Mouse (Mus musculus) neural tube, embryonic 11.5 days (tissue): ENCODE results near the gene Pkd1l1. TPM values are rescaled to one million over a fixed set of nuclear protein-coding genes. Genes with fewer than 3 reads are reported as not detected.

Source experiments
- ATAC-seq: fragments of 200-750 bp; cut with Nextera tagmentation; 2 replicates; pipeline ENCODE4 v1.8.0; 2017; ENCODE audit warnings: moderate number of reproducible peaks, mild to moderate bottlenecking, moderate TSS enrichment, moderate library complexity; ENCODE audit not compliant: insufficient read depth, low FRiP score, low TSS enrichment
- DNase-seq: peaks from one replicate; pipeline ENCODE4 v3.0.0-alpha.2; 2015; ENCODE audit warnings: low spot score
- H3K27ac ChIP-seq: fragments of 300-500 bp; sonication (generic); 2 replicates; pipeline ENCODE4 v1.5.1; 2014; ENCODE audit warnings: low read depth, mild to moderate bottlenecking, low read length
- H3K27me3 ChIP-seq: fragments of 300-500 bp; sonication (generic); 2 replicates; pipeline ENCODE4 v1.6.1; 2014; ENCODE audit warnings: mild to moderate bottlenecking, low read length, mixed read lengths; ENCODE audit not compliant: control insufficient read depth, insufficient read depth
- H3K36me3 ChIP-seq: fragments of 300-500 bp; sonication (generic); 2 replicates; pipeline ENCODE4 v1.6.1; 2014; ENCODE audit warnings: mild to moderate bottlenecking, low read length, moderate library complexity, mixed read lengths; ENCODE audit not compliant: control insufficient read depth, insufficient read depth
- H3K4me1 ChIP-seq: fragments of 300-500 bp; sonication (generic); 2 replicates; pipeline ENCODE4 v1.6.1; 2014; ENCODE audit warnings: low read length, mixed read lengths; ENCODE audit not compliant: control insufficient read depth, insufficient read depth
- H3K4me2 ChIP-seq: fragments of 300-500 bp; sonication (generic); 2 replicates; pipeline ENCODE4 v1.6.1; 2014; ENCODE audit warnings: low read depth, mild to moderate bottlenecking, moderate library complexity
- H3K4me3 ChIP-seq: fragments of 300-500 bp; sonication (generic); 2 replicates; pipeline ENCODE4 v1.5.1; 2014; ENCODE audit warnings: low read depth, low read length
- H3K9ac ChIP-seq: fragments of 300-500 bp; sonication (generic); 2 replicates; pipeline ENCODE4 v1.6.1; 2014; ENCODE audit warnings: mild to moderate bottlenecking, low read length
- H3K9me3 ChIP-seq: fragments of 300-500 bp; sonication (generic); 2 replicates; pipeline ENCODE4 v1.6.1; 2016; ENCODE audit warnings: low read length; ENCODE audit not compliant: control insufficient read depth
- WGBS: fragments of 180-500 bp; shearing (Covaris S2); extraction: QIAGEN DNeasy Blood & Tissue Kit; methylation state at CpG from one replicate; pipeline ENCODE4 v1.1.7; 2014; 5-methylcytosine and 5-hydroxymethylcytosine counted together
- polyA plus RNA-seq: library from polyadenylated mRNA; unstranded; fragments of >200 nt; fragmentation: Nextera tagmentation; extraction: Ambion mirVana; gene quantifications from 2 replicates; pipeline ENCODE4 v1.2.1, GENCODE M21; 2014

Gene Pkd1l1
- polyA plus RNA-seq, 1 experiment from 2014 or later: 0.25 TPM

DNA sequence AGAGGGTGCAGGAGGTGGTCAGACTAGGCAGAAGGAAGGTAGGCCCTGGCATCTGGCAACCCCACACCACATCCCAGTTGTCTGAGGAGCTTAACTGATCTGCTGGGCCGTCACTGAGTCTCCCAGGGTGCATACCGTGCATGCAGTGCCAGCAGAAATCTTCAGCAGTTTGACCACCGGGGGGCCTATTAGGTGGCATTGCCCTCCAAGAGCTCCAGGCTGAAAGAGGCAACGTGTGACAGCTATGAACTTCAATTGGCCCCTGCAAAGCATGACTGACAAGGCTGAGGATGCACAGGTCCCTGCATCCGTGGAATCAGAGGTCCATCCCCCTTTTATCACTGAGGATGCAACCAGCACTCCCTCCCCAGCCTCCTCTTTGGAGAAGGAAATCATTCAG lies 116.9 kb downstream of the Pkd1l1 start:
- Histone ChIP-seq H3K9me3 (no peaks in the 10 kb centered on the region), H3K27me3 (no peaks in the 10 kb centered on the region), H3K4me3 (no peak overlapping the region), H3K36me3 (no peaks in the 10 kb centered on the region), H3K4me2 (no peak overlapping the region), H3K27ac (no peak overlapping the region), H3K9ac (no peak overlapping the region), H3K4me1 (no peaks in the 10 kb centered on the region)
- WGBS: 55% methylated on average over 5 of the region's 5 CpGs
- DNase-seq (no peak), ATAC-seq (no peak)

DNA sequence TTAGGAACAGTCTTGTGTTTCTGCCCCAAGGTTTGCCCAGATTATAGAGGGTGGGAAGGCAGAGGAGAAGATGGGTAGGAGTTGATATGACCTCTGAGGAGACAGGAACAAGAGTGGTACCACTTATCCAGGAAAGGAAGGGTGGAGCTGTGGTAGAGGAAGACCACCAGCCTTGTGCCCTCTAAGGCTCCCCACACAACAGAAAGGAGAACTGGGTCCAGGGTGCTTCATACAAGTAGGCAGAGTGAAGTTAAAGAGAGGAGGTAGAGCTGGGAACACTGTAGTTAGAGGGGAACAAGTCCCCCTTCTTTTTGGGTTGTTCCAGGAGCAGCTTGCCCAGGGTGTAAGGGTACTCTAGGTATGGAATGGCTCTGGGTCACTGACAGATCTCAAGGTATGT lies 125.0 kb downstream of the Pkd1l1 start:
- H3K36me3 ChIP-seq: no peaks in the 10 kb centered on the region
- no peak overlapping the region for H3K4me2 ChIP-seq
- H3K27ac ChIP-seq: no peak overlapping the region
- no peak overlapping the region for H3K4me3 ChIP-seq
- no peaks in the 10 kb centered on the region for H3K4me1 ChIP-seq
- ATAC-seq: no peak
- no peak for DNase-seq
- H3K9me3 ChIP-seq: no peaks in the 10 kb centered on the region
- H3K9ac ChIP-seq: no peak overlapping the region
- H3K27me3 ChIP-seq: no peaks in the 10 kb centered on the region

DNA sequence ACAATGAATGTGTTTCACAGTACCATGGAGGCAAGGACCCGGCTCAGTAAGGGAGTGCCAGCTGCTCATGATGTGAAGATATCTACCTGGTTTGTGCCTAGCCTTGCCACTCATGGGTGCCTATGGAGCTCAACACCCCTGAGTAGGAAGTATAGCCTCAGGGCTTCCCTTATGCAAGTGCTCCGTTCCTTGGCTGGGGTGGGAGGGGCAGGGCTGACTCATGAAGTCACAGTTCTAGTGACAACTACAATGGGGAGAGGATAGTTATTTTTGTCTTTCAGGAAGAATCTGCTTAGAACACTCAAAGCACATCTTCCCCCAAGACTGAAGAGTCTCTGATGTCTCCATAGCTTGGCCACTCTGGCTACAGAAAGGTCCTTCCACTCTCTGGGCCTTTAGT lies 125.4 kb downstream of the Pkd1l1 start:
- ATAC-seq (no peak), DNase-seq (no peak)
- Histone ChIP-seq H3K4me3 (no peak overlapping the region), H3K27me3 (no peaks in the 10 kb centered on the region), H3K9me3 (no peaks in the 10 kb centered on the region), H3K4me1 (no peaks in the 10 kb centered on the region), H3K9ac (no peak overlapping the region), H3K4me2 (no peak overlapping the region), H3K36me3 (no peaks in the 10 kb centered on the region), H3K27ac (no peak overlapping the region)
- WGBS: 80% methylated on average over 2 of the region's 2 CpGs

DNA sequence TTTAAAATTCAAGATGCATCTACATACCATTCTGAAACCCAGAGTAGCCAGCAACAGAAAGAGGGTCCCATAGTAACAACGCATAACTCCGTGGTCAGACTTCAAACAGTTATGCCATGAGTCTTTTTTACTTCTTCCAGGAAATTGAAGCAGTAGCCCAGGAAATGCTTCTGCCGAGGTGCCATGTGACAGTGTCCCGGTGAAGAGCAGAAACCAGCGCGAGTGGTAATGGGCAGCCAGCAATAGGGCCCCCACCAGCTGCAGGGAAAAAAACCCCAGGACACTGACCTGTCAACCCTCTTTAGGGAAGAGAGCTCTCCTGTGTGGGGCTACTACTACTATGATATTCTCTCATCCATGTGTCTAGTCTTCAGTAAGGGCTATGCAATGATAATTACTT lies 136.9 kb downstream of the Pkd1l1 start:
- ATAC-seq: no peak
- WGBS: 96% methylated on average over 6 of the region's 6 CpGs
- H3K9ac ChIP-seq: no peak overlapping the region

DNA sequence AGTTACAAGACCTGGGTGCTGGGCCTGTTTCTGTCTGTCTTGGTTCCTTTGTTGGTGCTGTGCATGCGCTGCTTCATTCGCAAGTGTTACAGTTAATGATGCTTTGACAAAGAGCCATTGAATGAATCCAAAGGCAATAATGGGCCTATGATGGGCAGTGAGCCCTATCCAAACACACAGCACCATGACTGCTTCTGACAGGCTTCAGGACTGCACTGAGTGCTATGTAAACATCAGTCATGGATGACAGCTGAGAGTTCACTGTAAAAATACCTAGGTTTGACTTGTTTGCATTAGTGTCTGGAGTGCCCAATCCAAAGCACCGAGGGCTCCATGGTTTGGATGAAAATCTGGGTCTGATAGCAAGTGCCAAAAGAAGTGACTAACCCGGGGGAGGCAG lies 138.9 kb downstream of the Pkd1l1 start:
- Histone ChIP-seq H3K9me3 (0 out of 2 replicates have a peak, but pooled peaks cover 3% of the 10 kb centered on the region), H3K4me3 (no peak overlapping the region), H3K36me3 (no peaks in the 10 kb centered on the region), H3K4me2 (no peak overlapping the region), H3K9ac (no peak overlapping the region), H3K4me1 (no peaks in the 10 kb centered on the region), H3K27ac (no peak overlapping the region), H3K27me3 (no peaks in the 10 kb centered on the region)
- WGBS: 80% methylated on average over 4 of the region's 4 CpGs
- no peak for ATAC-seq
- no peak for DNase-seq

More for the DNA sequence above, 136.9 kb downstream of the Pkd1l1 start:
- Histone ChIP-seq H3K9me3 (0 out of 2 replicates have a peak, but pooled peaks cover 3% of the 10 kb centered on the region), H3K27ac (no peak overlapping the region), H3K4me3 (no peak overlapping the region), H3K27me3 (no peaks in the 10 kb centered on the region), H3K4me1 (no peaks in the 10 kb centered on the region), H3K4me2 (no peak overlapping the region), H3K36me3 (no peaks in the 10 kb centered on the region)
- DNase-seq: no peak

DNA sequence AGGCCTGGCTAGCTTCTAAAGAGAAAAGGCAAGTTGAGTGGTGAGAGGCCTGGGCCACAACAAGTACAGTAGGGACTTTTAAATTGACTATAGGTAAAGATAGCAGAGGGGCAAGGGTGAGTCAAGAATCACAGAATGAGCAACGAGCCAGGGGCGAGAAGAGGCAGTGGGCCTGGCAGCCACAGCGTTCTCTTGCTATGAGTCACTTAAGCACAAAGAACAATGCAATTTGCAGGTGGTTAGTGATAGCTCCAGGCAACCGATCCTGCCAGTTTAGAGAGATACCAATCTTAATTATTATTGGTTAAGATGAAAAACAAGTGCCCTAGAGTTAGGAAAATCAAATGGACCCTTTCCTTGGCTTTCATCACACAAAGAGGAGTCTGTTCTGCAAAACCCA lies 142.5 kb downstream of the Pkd1l1 start:
- no peak for DNase-seq
- no peak overlapping the region for H3K4me3 ChIP-seq
- H3K27me3 ChIP-seq: no peaks in the 10 kb centered on the region
- ATAC-seq: no peak
- 64% methylated on average over 4 of the region's 4 CpGs for WGBS
- H3K27ac ChIP-seq: no peak overlapping the region
- H3K9ac ChIP-seq: no peak overlapping the region
- H3K4me2 ChIP-seq: no peak overlapping the region
- H3K36me3 ChIP-seq: no peaks in the 10 kb centered on the region
- no peaks in the 10 kb centered on the region for H3K9me3 ChIP-seq
- no peaks in the 10 kb centered on the region; the same call in 1 of the 2 replicates for H3K4me1 ChIP-seq

DNA sequence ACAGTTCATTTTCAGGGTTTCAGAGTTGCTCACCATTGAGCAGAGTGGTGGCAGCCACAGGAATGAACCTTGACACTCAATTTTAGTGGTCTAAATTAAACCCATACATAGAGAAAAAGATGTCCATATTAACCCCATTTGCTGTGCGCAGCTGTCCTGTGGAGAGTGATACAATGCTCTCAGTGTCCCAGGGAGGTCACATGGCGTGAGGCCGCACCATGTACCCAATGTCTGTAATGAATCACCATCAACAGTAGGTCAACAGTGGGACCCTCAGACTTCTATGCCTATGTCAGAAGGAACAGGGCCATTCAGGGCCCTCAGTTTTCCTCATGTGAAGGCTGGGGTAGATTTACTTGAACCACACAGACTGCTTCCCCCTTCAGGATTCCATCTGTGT lies 143.5 kb downstream of the Pkd1l1 start:
- DNase-seq: no peak
- no peaks in the 10 kb centered on the region; the same call in 1 of the 2 replicates for H3K4me1 ChIP-seq
- 56% methylated on average over 3 of the region's 3 CpGs for WGBS

DNA sequence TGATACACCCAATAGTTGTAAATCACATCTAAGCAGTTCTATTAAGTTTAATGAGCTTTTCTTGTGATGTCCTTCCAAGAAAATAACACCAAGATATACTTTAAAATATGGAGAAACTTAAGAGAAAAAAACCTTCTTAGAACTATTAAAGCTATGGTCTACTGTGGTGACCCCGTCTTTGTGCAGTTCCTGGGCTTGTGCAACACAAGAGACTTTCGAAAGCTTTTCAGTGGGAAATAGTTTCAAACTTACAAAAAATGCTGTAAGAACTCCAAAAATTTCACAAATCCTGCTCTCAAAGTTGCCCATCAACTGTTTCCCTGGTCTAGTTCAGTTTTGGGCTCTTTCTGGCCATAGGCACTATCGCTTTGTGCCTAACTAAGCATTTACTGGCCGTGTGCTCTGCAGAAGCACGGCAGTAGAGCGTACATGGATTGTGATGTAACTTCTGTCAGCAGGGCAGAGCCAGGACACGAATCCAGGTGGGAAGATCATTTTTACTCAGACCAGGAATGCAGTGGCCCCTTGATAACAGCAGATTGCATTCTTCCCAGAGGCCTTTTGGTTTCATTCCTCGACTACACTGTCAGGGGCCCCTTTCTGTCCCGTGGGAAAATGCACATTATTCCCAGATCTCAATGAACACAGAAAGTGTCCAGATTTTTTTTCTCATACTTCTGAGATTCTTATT lies 144.1 kb downstream of the Pkd1l1 start:
- ATAC-seq (no peak), DNase-seq (no peak)
- Histone ChIP-seq H3K9ac (no peak overlapping the region), H3K27me3 (no peaks in the 10 kb centered on the region), H3K9me3 (no peaks in the 10 kb centered on the region), H3K4me3 (no peak overlapping the region), H3K36me3 (no peaks in the 10 kb centered on the region), H3K4me1 (no peaks in the 10 kb centered on the region; the same call in 1 of the 2 replicates), H3K4me2 (no peak overlapping the region), H3K27ac (no peak overlapping the region)
- 72% methylated on average over 9 of the region's 9 CpGs for WGBS

More for the DNA sequence above, 143.5 kb downstream of the Pkd1l1 start:
- Histone ChIP-seq H3K27ac (no peak overlapping the region), H3K4me2 (no peak overlapping the region), H3K9me3 (no peaks in the 10 kb centered on the region), H3K36me3 (no peaks in the 10 kb centered on the region), H3K4me3 (no peak overlapping the region), H3K27me3 (no peaks in the 10 kb centered on the region), H3K9ac (no peak overlapping the region)
- ATAC-seq: no peak

DNA sequence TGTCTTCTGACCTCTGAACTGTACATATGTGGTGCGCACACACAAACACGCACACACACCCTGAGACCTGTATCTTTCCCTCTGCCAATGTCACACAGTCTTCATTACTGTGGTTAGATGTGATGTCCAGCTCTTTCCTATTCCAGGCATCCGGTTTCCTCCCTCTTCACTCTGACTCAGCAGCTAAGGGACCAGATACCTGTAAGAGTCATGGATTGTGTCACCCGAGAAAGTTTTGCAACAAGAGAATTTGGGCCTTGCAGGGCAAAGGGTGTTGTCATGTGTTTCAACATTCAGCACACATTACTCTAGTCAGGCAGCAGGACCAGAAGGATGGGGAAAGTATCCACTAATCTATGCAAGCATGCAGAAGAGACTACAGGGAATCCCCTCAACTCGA lies 146.5 kb downstream of the Pkd1l1 start:
- no peak overlapping the region for H3K4me3 ChIP-seq
- WGBS: 84% methylated on average over 5 of the region's 5 CpGs

More for the DNA sequence above, 146.5 kb downstream of the Pkd1l1 start:
- Histone ChIP-seq H3K27me3 (no peaks in the 10 kb centered on the region), H3K4me1 (no peaks in the 10 kb centered on the region; the same call in 1 of the 2 replicates), H3K36me3 (no peaks in the 10 kb centered on the region), H3K4me2 (no peak overlapping the region), H3K27ac (no peak overlapping the region), H3K9ac (no peak overlapping the region), H3K9me3 (no peaks in the 10 kb centered on the region)
- ATAC-seq (no peak), DNase-seq (no peak)
